Mouse (Mus musculus): ENCODE results near the gene Pfn3. TPM values are rescaled to one million over a fixed set of nuclear protein-coding genes. Genes with fewer than 3 reads are reported as not detected.

Gene Pfn3
- polyA plus RNA-seq, 1 experiment from 2014 or later: not detected

DNA sequence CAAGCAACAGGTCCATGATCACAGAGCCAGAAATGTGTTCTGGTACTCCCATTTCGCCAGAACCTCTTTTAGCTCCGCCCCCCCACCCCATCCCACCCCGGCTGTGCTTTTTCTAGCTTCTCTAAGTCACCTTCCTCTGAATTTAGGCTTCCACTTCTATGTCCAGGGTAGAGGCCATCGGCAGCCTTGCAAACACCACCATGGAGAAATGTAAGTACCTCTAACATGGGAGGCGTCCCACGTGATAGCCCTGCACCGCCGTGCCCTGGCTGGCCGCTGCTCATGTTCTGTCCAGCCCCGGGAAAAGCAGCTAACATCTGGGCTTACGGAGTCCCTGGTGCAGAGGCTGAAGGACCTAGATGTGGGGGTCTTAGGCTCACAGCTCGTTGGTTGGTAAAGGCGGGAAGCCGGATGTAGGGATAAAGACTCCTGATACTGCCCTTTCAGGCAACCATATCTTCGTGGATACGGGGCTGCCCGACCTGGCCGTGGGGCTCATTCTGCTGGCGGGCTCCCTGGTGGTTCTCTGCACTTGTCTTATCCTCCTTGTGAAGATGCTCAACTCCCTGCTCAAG lies 6.4 kb downstream of the Pfn3 start:
- no peaks in the 10 kb centered on the region for H3K9me3 ChIP-seq (ENCODE audit: low read length)
- no peak overlapping the region for H3K4me2 ChIP-seq (replicated peaks; ENCODE audit: low read depth, low read length)
- ATAC-seq (no peak), DNase-seq (ENCODE audit: low spot score) (no peak)
- H3K36me3 ChIP-seq (ENCODE audit: insufficient read depth, low read length): no peaks in the 10 kb centered on the region
- H3K27ac ChIP-seq (ENCODE audit: low read length): no peak overlapping the region
- no peak overlapping the region for H3K4me3 ChIP-seq (ENCODE audit: low read depth, low read length)
- 85% methylated on average over 19 of the region's 19 CpGs for WGBS
- H3K9ac ChIP-seq (replicated peaks; ENCODE audit: low read depth): no peak overlapping the region
- TF ChIP-seq EP300 (IDR thresholded peaks at IDR 0.05) (no peak), CTCF (IDR thresholded peaks at IDR 0.05) (no peak)
- no peaks in the 10 kb centered on the region for H3K27me3 ChIP-seq (replicated peaks; ENCODE audit: insufficient read depth, low read length)
- H3K4me1 ChIP-seq (ENCODE audit: insufficient read depth, low read depth, low read length): 0 out of 2 replicates have a peak, but pooled peaks cover 2% of the 10 kb centered on the region

DNA sequence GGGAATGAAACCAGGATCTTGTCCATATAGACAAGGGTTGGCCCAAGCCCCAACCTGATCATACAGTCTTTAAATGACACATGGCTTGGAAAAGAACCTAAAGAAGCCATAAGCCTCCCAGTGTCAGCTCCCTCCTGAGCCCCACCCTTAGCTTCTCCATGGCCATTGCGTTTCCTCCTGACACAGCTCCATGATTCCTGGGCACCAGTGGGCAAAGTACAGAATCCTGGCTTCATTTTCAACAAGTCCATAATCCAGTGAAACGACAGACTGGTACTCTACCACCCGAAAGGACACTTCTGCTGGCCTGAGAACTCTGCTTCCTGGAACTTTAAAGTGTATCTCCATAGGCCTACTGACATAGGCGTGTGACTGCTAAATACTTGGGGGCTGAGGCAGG lies 7.7 kb downstream of the Pfn3 start:
- Histone ChIP-seq H3K9me3 (ENCODE audit: low read length) (no peaks in the 10 kb centered on the region), H3K27ac (ENCODE audit: low read length) (no peak overlapping the region), H3K27me3 (replicated peaks; ENCODE audit: insufficient read depth, low read length) (no peaks in the 10 kb centered on the region), H3K36me3 (ENCODE audit: insufficient read depth, low read length) (no peaks in the 10 kb centered on the region), H3K4me2 (replicated peaks; ENCODE audit: low read depth, low read length) (no peak overlapping the region), H3K4me1 (ENCODE audit: insufficient read depth, low read depth, low read length) (0 out of 2 replicates have a peak, but pooled peaks cover 2% of the 10 kb centered on the region), H3K4me3 (ENCODE audit: low read depth, low read length) (no peak overlapping the region), H3K9ac (replicated peaks; ENCODE audit: low read depth) (no peak overlapping the region)
- DNase-seq (ENCODE audit: low spot score) (no peak), ATAC-seq (no peak)
- TF ChIP-seq CTCF (IDR thresholded peaks at IDR 0.05) (no peak), EP300 (IDR thresholded peaks at IDR 0.05) (no peak)
- WGBS: 78% methylated on average over 4 of the region's 4 CpGs

DNA sequence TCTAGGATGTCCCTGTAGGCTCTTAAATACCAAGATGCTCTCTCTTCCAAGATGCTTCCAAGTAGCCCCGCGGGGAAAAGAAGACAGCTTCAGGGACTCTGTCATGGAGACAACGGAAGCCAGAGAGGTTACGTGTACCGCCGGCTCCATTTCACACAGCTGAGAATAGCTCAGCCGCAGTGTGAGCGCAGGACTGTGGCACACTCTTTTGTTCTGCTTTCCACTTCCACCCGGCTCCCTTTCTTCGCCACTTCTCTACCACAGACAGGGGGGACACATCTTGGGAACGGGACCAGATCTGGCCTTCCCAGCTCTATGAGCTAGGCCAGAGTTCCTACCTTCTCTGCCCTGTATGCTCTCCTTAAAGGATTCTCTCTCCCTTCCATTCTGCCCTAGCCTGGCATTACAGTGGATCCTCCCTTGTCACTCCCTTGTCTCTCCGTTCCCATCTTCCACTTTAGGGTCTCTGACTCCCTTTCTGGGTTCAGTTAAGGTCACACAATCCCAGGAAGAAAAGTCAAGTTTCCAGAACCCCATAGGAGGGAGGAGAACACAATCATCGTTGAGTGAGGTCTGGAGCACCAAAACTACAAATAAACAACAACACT lies 9.1 kb downstream of the Pfn3 start:
- Histone ChIP-seq H3K4me1 (ENCODE audit: insufficient read depth, low read depth, low read length) (0 out of 2 replicates have a peak, but pooled peaks cover 2% of the 10 kb centered on the region), H3K36me3 (ENCODE audit: insufficient read depth, low read length) (no peaks in the 10 kb centered on the region), H3K27me3 (replicated peaks; ENCODE audit: insufficient read depth, low read length) (no peaks in the 10 kb centered on the region), H3K4me3 (ENCODE audit: low read depth, low read length) (no peak overlapping the region), H3K27ac (ENCODE audit: low read length) (no peak overlapping the region), H3K9ac (replicated peaks; ENCODE audit: low read depth) (no peak overlapping the region), H3K9me3 (ENCODE audit: low read length) (no peaks in the 10 kb centered on the region), H3K4me2 (replicated peaks; ENCODE audit: low read depth, low read length) (no peak overlapping the region)
- TF ChIP-seq CTCF (IDR thresholded peaks at IDR 0.05): no peak
- TF ChIP-seq EP300 (IDR thresholded peaks at IDR 0.05): no peak
- DNase-seq (ENCODE audit: low spot score) (no peak), ATAC-seq (peak; percentile 34; the same call in 1 of the 2 replicates)
- 69% methylated on average over 13 of the region's 13 CpGs for WGBS

DNA sequence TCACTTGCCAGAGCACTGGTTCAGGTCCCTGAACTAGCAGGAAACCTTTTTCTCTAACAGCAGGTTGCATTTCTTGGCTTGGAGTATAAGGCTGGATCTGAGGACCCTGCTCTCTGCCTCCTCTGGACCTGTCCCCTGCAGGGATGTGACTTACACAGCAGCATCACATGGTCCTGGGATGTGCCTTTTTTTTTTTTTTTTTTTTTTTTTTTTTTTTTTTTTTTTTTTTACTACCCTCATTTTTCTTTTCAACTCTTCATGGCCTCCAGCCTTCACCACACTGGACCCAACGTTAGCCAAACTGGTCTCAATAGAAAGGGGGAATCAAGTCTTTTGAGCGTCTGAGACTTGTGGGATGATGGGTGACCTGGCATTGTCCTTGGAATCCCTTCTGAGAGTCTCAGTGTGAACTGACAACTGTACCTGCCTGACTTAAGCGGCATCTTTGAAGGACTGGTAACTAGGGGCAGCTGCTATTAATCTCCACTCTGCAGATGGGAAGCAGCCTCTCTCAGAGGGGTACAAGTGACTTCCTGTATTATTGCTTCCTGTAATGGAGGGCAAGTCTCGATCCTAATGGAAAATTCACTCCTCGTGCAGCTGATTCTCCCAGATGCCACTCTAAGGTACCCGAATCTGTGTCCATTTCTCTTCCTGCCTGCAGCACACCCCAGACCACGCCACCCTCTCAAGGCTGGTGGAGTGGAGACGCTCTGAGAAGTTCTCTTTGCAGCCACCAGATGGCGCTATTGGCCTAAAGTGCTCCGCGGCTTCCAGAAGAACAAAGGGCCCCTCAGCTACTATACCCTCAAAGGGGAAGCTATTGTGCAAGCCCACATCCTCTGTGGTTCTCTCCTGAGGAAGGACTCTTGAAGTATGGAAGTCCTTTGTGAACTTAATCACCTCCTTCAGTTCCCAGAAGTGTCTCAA lies 9.9 kb downstream of the Pfn3 start:
- H3K27me3 ChIP-seq (replicated peaks; ENCODE audit: insufficient read depth, low read length): no peaks in the 10 kb centered on the region
- no peaks in the 10 kb centered on the region for H3K9me3 ChIP-seq (ENCODE audit: low read length)
- H3K4me2 ChIP-seq (replicated peaks; ENCODE audit: low read depth, low read length): no peak overlapping the region
- H3K4me1 ChIP-seq (ENCODE audit: insufficient read depth, low read depth, low read length): 0 out of 2 replicates have a peak, but pooled peaks cover 2% of the 10 kb centered on the region
- no peak overlapping the region for H3K9ac ChIP-seq (replicated peaks; ENCODE audit: low read depth)
- DNase-seq (ENCODE audit: low spot score): peak; percentile 93
- no peak overlapping the region for H3K4me3 ChIP-seq (ENCODE audit: low read depth, low read length)
- no peak overlapping the region for H3K27ac ChIP-seq (ENCODE audit: low read length)
- 12% methylated on average over 11 of the region's 11 CpGs for WGBS
- peak; percentile 88 for ATAC-seq
- TF ChIP-seq CTCF (IDR thresholded peaks at IDR 0.05): peak; percentile 94
- no peak for TF ChIP-seq EP300 (IDR thresholded peaks at IDR 0.05)
- no peaks in the 10 kb centered on the region for H3K36me3 ChIP-seq (ENCODE audit: insufficient read depth, low read length)

DNA sequence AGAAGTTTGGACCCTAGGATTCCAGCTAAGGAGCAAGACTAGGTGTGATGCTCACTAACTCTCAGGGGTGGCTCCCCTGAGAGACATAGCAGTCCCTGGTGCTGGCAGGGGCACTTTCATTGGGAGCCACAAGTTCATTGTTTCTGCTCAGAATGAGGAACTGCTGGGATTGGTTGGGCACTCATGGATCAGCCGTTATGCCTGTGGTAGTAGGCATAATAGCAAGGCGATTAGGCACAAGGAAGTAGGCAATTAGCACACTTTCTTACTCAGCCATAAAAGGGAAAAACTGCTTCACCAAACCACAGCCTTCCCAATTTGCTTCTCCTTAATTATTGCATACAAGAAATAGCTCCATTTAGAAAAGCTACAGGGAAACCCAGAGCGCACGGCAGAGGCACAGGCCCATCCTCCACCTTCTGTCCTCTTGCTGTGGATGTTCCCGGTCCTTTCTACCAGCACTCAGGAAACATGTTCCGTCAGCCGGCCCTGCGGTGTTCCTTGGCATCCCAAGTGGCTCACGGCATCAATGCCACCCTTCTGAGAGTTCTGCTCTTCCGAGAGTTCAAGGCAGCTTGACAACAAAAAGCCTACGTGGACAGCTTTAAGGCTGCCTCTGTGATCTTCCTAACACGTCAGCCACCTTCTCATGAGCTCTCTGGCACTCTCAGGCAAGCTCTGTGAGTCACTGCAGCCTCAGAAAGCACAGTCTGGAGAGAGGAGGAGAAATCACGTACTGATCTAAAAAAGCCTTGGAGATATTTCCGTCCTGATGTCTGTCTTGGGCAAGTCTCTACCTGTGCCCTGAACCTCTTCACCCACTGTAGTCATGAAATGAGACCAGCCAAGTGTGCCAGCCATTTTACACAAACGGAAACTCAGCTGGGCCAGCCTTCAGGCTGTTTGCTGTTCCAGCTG lies 10.8 kb downstream of the Pfn3 start:
- TF ChIP-seq EP300 (IDR thresholded peaks at IDR 0.05): no peak
- TF ChIP-seq CTCF (IDR thresholded peaks at IDR 0.05): no peak
- no peaks in the 10 kb centered on the region for H3K27me3 ChIP-seq (replicated peaks; ENCODE audit: insufficient read depth, low read length)
- 64% methylated on average over 15 of the region's 15 CpGs for WGBS
- no peak overlapping the region for H3K4me3 ChIP-seq (ENCODE audit: low read depth, low read length)
- H3K4me2 ChIP-seq (replicated peaks; ENCODE audit: low read depth, low read length): no peak overlapping the region
- H3K4me1 ChIP-seq (ENCODE audit: insufficient read depth, low read depth, low read length): 0 out of 2 replicates have a peak, but pooled peaks cover 2% of the 10 kb centered on the region
- no peak overlapping the region for H3K27ac ChIP-seq (ENCODE audit: low read length)
- H3K9ac ChIP-seq (replicated peaks; ENCODE audit: low read depth): no peak overlapping the region
- ATAC-seq: no peak
- H3K9me3 ChIP-seq (ENCODE audit: low read length): no peaks in the 10 kb centered on the region
- no peak for DNase-seq (ENCODE audit: low spot score)
- H3K36me3 ChIP-seq (ENCODE audit: insufficient read depth, low read length): no peaks in the 10 kb centered on the region
